Mouse (Mus musculus): Measurements from ENCODE around the gene Ammecr1.

Ammecr1 gene

GRCm38 (mm10) chrX:142829866-142830470 lies 136.6 kb downstream of the Ammecr1 start:
- DNase-seq (ENCODE audit: low read depth, low spot score), result no peak

GRCm38 (mm10) chrX:142829267-142829666 lies 137.3 kb downstream of the Ammecr1 start:
- no peak for DNase-seq (ENCODE audit: low read depth, low spot score)

GRCm38 (mm10) chrX:142828184-142828908 lies 138.2 kb downstream of the Ammecr1 start:
- DNase-seq (ENCODE audit: low read depth, low spot score), result no peak

GRCm38 (mm10) chrX:142827644-142828043 lies 138.9 kb downstream of the Ammecr1 start:
- no peak for DNase-seq (ENCODE audit: low read depth, low spot score)

GRCm38 (mm10) chrX:142825309-142825708 lies 141.2 kb downstream of the Ammecr1 start:
- DNase-seq (ENCODE audit: low read depth, low spot score), result no peak

- DNase-seq (ENCODE audit: low read depth, low spot score), result no peak
These were observed 144.7 kb downstream of the Ammecr1 start for GRCm38 (mm10) chrX:142821846-142822245.

- no peak for DNase-seq (ENCODE audit: low read depth, low spot score)
These were observed 145.3 kb downstream of the Ammecr1 start for GRCm38 (mm10) chrX:142821239-142821638.

- peak; percentile 29 for DNase-seq (ENCODE audit: low read depth, low spot score)
These were observed 148.4 kb downstream of the Ammecr1 start for GRCm38 (mm10) chrX:142818057-142818682.

- DNase-seq (ENCODE audit: low read depth, low spot score), result peak; percentile 29
These were observed 153.4 kb downstream of the Ammecr1 start for GRCm38 (mm10) chrX:142813146-142813545.

GRCm38 (mm10) chrX:142808411-142808810 lies 158.1 kb downstream of the Ammecr1 start:
- peak; percentile 53 for DNase-seq (ENCODE audit: low read depth, low spot score)

GRCm38 (mm10) chrX:142806620-142807061 lies 159.9 kb downstream of the Ammecr1 start:
- no peak for DNase-seq (ENCODE audit: low read depth, low spot score)

- no peak for DNase-seq (ENCODE audit: low read depth, low spot score)
These were observed 160.4 kb downstream of the Ammecr1 start for GRCm38 (mm10) chrX:142806126-142806525.

GRCm38 (mm10) chrX:142804596-142804995 lies 161.9 kb downstream of the Ammecr1 start:
- DNase-seq (ENCODE audit: low read depth, low spot score), result no peak

Data from retina, postnatal 7 days (tissue).